Mouse (Mus musculus): ENCODE data around the gene Zdhhc8.
"Not testable (repeated sequence)": the region's sequence is repeated elsewhere in the genome, so short reads cannot be mapped to it uniquely, and the experiment has no call there.

Zdhhc8 gene

GRCm38 (mm10) chr16:18197881-18198280 is 37.1 kb downstream of the Zdhhc8 start:
- peak; percentile 53 for DNase-seq (ENCODE audit: low read depth, low spot score)

GRCm38 (mm10) chr16:18195561-18195960 is 39.4 kb downstream of the Zdhhc8 start:
- DNase-seq (ENCODE audit: low read depth, low spot score) = not testable (repeated sequence)

DNA sequence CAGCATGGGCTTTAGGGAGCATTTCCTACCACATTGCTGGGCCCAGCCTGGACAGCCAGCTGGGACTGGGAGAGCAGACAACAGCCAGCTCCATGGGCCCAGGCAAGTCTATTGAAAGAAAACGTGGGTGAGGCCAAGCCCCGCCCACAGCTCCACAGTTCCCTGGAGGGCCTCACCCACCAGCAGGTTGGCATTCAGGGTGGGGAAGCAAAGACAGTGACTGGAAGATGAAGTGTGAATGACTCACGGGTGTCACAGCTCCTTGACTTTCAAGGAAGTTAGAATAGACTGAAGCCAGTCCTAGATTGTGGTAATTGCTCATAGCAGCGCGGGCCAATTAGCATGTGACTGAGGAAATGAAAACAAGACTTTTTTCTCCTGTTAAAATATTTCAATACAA is 39.9 kb downstream of the Zdhhc8 start:
- DNase-seq (ENCODE audit: low read depth, low spot score) = peak; percentile 93

DNA sequence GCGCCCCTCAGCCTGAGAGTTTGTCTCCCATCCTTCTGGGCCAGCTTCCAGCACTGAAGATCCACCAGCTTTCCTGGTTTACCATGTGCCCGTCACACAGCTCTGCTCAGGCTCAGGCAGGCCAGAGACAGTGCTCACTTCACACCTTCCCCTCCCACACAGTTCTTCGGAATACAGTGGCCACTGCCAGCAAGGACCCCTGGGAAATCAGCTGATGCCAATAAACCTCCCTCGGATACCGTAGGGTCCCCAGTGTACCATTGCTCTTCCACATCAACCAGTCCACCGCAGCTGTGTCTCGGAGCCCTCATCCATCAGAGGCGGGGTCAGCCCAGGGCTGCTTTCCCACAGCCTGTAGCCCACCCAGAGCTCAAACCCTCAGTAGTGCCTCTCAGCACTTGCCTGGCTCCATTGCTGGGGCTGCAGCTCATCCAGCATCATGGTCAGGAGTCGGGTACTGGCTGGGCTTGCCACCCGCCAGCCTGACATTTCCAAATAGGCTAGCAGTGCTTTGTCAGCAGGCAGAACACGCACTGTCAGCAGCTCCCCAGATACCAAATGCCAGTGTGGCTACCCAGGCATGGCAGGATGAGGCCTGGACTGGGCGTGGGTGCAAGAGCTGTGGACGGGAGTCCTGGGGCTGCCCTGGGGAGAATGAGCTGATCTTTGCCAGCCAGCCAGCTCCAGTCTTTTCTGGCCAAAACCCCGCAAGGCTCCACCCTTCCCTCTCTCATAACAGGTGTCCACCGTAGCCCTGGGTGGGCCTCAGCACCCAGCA is 40.5 kb downstream of the Zdhhc8 start:
- peak; percentile 67 for DNase-seq (ENCODE audit: low read depth, low spot score)

DNA sequence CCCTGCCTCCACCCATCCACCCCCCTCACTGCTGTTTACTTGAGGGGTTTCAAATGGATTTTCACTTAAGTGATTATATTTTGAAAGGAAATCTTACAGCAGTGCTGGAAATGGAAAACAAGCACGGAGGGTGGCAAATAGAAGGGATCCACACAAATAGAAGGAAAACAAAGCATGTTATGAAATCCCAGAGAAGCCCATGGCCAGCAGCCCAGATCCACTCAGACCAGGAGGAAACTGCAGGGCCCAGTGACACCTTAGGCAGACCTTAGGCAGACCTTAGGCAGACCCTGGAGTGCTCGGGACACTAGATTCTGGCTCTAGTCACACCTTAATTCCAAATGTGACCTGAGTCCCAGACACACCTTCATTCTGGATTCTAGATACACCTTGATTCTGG is 43.9 kb downstream of the Zdhhc8 start:
- DNase-seq (ENCODE audit: low read depth, low spot score) = no peak

DNA sequence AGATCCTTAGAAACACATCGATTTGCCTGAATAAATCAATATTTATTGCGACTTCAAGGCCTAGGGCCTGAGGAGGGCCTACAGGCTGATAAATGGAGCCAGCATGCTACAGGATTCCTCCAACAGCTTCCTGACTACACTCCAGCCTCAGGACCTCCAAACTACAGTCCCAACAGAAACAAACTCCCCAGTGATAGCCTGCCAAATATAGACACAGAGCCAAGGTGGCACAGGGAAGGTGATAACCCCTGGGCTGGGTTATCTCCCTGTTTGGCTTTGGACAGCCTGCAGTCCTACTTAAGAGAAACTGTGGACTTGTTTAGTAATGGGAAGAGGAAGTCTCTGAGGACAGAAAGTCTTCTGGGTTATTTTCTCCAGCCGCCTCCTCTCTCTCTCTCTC is 47.7 kb downstream of the Zdhhc8 start:
- DNase-seq (ENCODE audit: low read depth, low spot score) = no peak

- no peak for DNase-seq (ENCODE audit: low read depth, low spot score)
These were observed 48.1 kb downstream of the Zdhhc8 start for GRCm38 (mm10) chr16:18186798-18187197.

DNA sequence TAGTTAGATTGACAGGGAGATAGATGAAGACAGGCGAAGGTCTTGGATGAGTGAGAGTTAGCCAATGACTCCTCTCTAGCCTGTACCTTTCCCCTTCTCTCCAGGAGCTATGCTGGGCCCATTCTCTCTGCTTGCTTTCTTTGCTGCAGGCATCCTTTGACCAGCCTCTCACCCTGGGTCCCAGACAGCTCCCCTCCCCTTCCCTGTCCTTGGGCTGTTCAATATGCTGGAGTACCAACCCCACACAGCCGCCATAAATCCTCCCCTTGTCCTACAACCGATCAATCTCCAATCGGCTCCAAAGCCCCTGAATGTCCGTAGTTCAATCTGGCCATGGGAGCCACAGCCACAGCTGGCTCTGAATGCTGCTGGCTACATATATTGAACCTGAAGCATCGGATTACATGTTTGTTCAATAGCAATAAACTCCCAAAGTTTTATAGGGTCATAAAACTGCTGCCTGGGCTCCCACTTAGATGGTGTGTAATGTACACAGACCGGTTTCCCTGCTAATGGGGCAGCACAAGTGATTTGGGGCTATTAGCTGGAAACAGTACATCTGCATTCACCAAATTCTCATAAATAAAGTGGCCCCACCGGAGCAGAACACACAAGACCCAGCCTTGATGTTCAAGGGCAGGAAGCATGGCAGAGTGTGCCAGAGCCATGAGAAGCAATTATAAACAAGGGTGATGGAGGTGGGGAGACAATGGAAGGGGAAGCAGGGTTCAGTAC is 49.1 kb downstream of the Zdhhc8 start:
- DNase-seq (ENCODE audit: low read depth, low spot score) = no peak

DNA sequence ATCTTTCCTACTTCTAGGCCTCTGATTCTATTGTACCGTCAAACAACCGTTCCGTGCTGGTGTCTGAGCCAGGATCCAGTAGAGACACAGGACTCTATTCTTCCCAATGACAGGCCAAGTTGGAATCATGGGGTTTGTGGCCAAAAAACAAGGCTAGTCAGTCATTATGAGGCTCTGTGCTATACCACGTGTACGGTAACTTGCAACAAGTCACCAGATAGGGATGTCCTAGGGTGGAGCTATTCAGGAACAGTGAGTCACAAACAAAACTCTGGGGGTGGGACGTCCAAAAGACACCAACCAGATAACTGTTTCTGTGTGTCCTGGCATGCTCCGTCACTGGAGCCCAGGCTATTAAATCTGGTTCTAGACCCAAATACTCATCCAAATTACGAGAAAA is 52.2 kb downstream of the Zdhhc8 start:
- no peak for DNase-seq (ENCODE audit: low read depth, low spot score)

DNA sequence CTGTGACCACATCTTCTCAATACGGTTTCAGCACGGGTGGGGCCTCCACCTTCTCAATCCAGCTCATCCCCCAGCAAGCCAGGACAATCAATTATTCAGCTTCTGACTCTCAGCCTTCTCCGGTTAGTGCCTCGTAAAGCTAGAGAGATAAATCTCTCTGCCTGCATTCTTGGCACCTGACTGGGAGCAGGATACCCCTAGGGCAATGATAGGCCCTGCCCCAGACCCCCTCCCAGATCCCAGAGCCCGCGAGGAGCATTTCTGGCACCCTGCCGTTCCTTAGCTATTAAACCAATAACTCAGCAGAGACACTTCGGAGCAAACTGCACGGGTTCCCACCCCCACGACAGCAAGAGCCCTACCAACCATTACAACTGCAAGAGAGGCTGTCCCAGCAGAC is 53.5 kb downstream of the Zdhhc8 start:
- no peak for DNase-seq (ENCODE audit: low read depth, low spot score)

DNA sequence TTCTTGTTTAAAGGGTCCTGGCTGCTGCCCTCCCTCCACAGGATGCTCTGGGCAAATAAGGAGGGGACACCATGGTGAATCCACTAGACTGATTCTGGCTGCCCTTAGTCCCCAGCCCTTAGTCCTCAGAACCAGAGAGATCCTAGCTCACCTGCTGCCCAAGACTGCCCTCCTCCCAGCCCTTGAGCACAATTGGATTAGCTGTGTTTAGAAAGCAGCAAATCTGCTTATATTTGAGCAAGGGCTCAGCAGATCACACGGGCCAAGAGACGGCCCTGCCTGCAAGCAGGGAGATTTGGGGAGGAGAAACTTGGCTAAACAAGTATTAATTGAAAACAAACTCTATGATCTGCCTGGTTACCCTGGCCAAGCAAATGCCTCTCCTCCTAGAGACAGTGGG is 55.3 kb downstream of the Zdhhc8 start:
- no peak for DNase-seq (ENCODE audit: low read depth, low spot score)

DNA sequence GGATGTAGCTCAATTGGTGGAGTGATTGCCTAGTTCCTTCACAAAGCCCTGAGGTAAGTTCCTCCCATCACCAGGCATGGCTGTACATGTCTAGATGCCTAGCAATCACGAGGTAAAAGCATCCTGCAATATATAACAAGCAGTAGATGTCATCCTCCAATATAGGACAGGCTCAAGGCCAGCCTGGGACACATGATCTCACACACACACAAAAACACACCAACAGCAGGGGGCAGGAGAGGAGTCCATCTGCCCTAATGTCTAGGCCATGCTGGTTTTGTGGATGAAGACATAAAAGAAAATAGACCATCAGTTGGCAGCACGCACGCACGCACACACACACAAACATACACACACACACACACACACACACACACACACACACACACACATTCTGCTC is 58.2 kb downstream of the Zdhhc8 start:
- DNase-seq (ENCODE audit: low read depth, low spot score) = peak; percentile 48

GRCm38 (mm10) chr16:18175817-18176541 is 59.0 kb downstream of the Zdhhc8 start:
- DNase-seq (ENCODE audit: low read depth, low spot score) = peak; percentile 74

- peak; percentile 89 for DNase-seq (ENCODE audit: low read depth, low spot score)
These were observed 61.1 kb downstream of the Zdhhc8 start for GRCm38 (mm10) chr16:18173788-18174187.

DNA sequence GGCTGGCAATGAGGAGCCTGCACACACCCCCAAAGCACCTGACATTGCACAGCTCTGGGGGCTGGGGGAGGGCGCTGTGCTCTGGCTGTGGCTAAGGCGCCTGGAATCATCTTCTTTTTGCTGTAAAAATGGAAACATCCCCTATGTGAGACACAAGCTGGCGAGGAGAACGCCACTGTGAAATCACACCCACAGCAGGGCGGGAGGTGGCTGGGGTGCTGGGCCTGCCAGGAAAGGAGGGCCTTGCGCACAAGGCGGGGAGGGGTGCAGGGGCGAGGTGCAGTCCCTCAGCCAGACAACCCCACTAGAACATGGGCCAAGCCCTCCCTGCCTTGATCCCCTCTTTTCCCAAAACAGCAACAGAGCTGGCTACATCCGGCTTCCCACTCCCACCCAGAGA is 61.7 kb downstream of the Zdhhc8 start:
- DNase-seq (ENCODE audit: low read depth, low spot score) = peak; percentile 92

DNA sequence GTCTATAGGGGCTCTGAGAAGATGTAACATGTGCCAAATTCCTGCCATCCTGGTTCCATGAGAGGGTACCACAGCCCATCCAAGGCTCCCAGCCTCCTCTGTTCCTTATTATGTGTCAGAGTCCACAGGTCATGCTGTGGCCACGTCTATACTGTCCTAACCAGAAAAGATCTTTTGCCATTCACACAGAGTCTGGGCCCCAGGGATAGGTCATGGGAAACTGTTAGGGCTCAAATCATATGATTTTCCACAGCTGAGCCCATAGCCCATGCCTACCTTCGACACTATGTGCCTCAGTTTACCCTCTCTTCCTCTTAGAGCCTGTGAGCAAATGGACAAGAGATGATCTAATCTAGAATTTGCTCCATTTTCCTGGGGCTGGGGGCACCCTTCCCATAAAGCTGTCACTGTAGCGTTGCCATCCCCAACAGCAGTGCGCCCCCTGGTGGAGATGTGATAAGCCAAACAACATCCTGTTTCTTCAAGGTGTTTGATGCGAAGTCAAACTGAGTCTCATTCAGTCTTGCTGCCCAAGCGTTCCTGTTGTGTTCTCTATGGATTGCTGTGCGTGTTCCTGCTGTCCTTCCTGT is 62.6 kb downstream of the Zdhhc8 start:
- DNase-seq (ENCODE audit: low read depth, low spot score) = peak; percentile 90

All from brain, adult 2 months (tissue).